Mouse (Mus musculus) thymus, adult 2 months (tissue): ENCODE results near the gene Ifitm1. TPM values are rescaled to one million over a fixed set of nuclear protein-coding genes. Genes with fewer than 3 reads are reported as not detected.

Experiments used
- DNase-seq: peaks from one replicate; pipeline ENCODE4 v3.0.0; 2021
- H3K27ac ChIP-seq: fragments of 200-500 bp; 2 replicates; pipeline ENCODE4 v1.5.1; 2012; ENCODE audit warnings: low read length, control low read depth; ENCODE audit not compliant: control insufficient read depth, insufficient read depth
- H3K27me3 ChIP-seq: fragments of 200-500 bp; 2 replicates; pipeline ENCODE4 v1.6.1; 2012; ENCODE audit warnings: mild to moderate bottlenecking, low read length, moderate library complexity, mixed read lengths; ENCODE audit not compliant: control insufficient read depth, insufficient read depth
- H3K36me3 ChIP-seq: fragments of 200-500 bp; 2 replicates; pipeline ENCODE4 v1.6.1; 2012; ENCODE audit warnings: mild to moderate bottlenecking, low read length, moderate library complexity; ENCODE audit not compliant: control insufficient read depth, insufficient read depth
- H3K4me1 ChIP-seq: fragments of 200-500 bp; replicated peaks from 2 replicates; pipeline ENCODE4 v1.6.1; 2012; ENCODE audit warnings: low read length; ENCODE audit not compliant: control insufficient read depth, insufficient read depth
- H3K4me3 ChIP-seq: fragments of 200-500 bp; 2 replicates; pipeline ENCODE4 v1.5.1; 2012; ENCODE audit warnings: mild to moderate bottlenecking, low read length, control low read depth, moderate library complexity; ENCODE audit not compliant: control insufficient read depth, insufficient read depth
- CTCF ChIP-seq: fragments of 200-500 bp; IDR thresholded peaks from 2 replicates; pipeline ENCODE4 v1.5.1; 2012; ENCODE audit warnings: mild to moderate bottlenecking, control low read depth, low read length, moderate library complexity, borderline replicate concordance; ENCODE audit not compliant: control insufficient read depth, poor library complexity, insufficient read depth; ENCODE audit errors: extremely low read depth
- POLR2A ChIP-seq: fragments of 200-500 bp; IDR thresholded peaks from 2 replicates; pipeline ENCODE4 v1.6.1; 2012; ENCODE audit warnings: mild to moderate bottlenecking, low read length, control low read depth, moderate library complexity; ENCODE audit not compliant: control insufficient read depth, poor library complexity, insufficient read depth; ENCODE audit errors: extremely low read depth
- WGBS: fragments of 180-500 bp; shearing (Covaris S2); methylation state at CpG from one replicate; pipeline ENCODE4 v1.1.7; 2018; 5-methylcytosine and 5-hydroxymethylcytosine counted together
- polyA plus RNA-seq: library from polyadenylated mRNA; depleted of rRNA; stranded (reverse); fragments of >200 nt; gene quantifications from 2 replicates; pipeline ENCODE4 v1.2.3, GENCODE M21; 2012

Ifitm1 gene
- polyA plus RNA-seq, 1 experiment = 60.9 TPM

DNA sequence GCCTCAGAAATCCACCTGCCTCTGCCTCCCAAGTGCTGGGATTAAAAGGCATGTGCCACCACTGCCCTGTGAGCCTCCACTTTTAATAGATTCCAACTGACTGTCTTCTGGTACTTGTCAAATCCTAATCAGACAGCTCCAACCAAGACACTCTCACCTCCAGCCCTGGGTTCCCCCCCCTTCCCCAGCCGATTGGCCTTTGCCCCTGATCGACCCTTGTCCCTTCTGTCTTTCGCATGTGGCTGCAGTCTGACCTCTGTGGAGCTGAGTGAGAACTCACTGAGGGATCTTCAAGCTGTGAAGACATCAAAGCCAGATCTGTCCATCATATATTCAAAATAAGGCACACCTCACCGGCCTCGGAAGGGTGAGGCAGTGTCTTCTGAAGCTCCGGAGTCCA, 39.8 kb upstream of the Ifitm1 start:
- Histone ChIP-seq H3K27ac (no peak overlapping the region), H3K4me3 (no peak overlapping the region), H3K27me3 (peaks cover 2% of the 10 kb centered on the region; the same call in 1 of the 2 replicates), H3K36me3 (no peaks in the 10 kb centered on the region), H3K4me1 (peaks cover 6% of the 10 kb centered on the region)
- no peak for TF ChIP-seq POLR2A
- no peak for TF ChIP-seq CTCF
- no peak for DNase-seq
- 97% methylated on average over 6 of the region's 6 CpGs for WGBS

GRCm38 (mm10) chr7:140938436-140938835, 28.6 kb upstream of the Ifitm1 start:
- no peak for DNase-seq
- Histone ChIP-seq H3K4me3 (no peak overlapping the region), H3K27ac (no peak overlapping the region), H3K4me1 (peaks cover 12% of the 10 kb centered on the region), H3K27me3 (no peaks in the 10 kb centered on the region), H3K36me3 (no peaks in the 10 kb centered on the region)
- 56% methylated on average over 3 of the region's 3 CpGs for WGBS
- TF ChIP-seq CTCF (no peak), POLR2A (no peak)

GRCm38 (mm10) chr7:140938896-140939295, 28.1 kb upstream of the Ifitm1 start:
- Histone ChIP-seq H3K27me3 (no peaks in the 10 kb centered on the region), H3K4me3 (no peak overlapping the region), H3K36me3 (no peaks in the 10 kb centered on the region), H3K27ac (no peak overlapping the region), H3K4me1 (peaks cover 12% of the 10 kb centered on the region)
- DNase-seq = no peak
- TF ChIP-seq CTCF = no peak
- TF ChIP-seq POLR2A = no peak
- WGBS = 91% methylated on average over 2 of the region's 2 CpGs

DNA sequence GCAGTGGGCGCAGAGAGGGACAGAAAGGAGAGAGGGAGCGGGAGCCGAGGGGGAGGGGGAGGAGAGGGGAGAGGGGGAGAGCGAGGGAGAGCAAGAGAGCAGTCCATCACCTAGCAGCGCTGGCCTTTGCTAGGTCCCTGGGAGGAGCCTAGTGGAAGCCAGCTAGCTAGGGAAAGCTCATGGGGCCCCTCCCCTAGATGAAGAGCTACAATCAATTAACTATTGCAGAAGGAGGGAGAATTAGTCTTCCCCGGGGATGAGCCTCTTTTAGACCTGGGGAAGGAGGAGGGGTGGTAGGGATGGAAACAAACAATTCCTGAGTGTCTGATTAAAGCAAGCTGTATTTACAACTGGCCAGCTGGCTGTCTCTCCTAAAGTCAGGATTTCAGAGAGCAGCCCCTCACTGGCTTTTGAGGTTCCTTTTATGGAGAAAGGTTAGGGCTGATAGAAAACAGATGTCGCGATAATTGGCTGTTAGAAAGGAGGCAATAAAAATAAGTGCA, 27.3 kb upstream of the Ifitm1 start:
- Histone ChIP-seq H3K27me3 (no peaks in the 10 kb centered on the region), H3K36me3 (no peaks in the 10 kb centered on the region), H3K4me1 (peaks cover 12% of the 10 kb centered on the region), H3K27ac (no peak overlapping the region), H3K4me3 (no peak overlapping the region)
- no peak for DNase-seq
- TF ChIP-seq POLR2A (no peak), CTCF (no peak)
- WGBS = 92% methylated on average over 8 of the region's 8 CpGs

- TF ChIP-seq POLR2A (peak; percentile 50), CTCF (peak; percentile 97)
- Histone ChIP-seq H3K27ac (peak within 1 kb of the TSS; percentile 65), H3K4me1 (peaks cover 22% of the 10 kb centered on the region), H3K36me3 (no peaks in the 10 kb centered on the region), H3K27me3 (no peaks in the 10 kb centered on the region), H3K4me3 (peak within 1 kb of the TSS; percentile 77)
- peak; percentile 81 for DNase-seq
- WGBS = 1% methylated on average over 33 of the region's 33 CpGs
These were observed 25.6 kb upstream of the Ifitm1 start, which contains the start of gene Pgghg for GRCm38 (mm10) chr7:140941222-140942051. Gene Pgghg, plus strand, starts transcription at chr7:140941391.

DNA sequence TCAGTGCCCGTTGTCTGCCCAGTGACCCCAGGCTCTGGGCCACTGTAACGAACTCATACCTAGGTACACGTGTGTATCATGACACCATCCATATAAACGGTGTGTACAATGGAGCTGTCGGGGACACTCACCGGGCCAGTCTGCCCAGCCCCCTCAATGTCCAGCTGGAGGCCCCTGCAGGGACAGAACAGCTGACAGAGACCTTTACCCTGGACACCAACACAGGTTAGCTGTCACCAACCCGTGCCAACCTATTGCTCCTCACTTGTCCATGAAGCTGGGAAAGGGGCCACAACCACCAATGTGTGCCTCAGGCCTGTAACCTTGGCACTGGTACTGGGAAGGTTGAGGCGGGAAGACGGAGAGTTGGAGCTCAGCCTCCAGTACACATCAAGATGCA, 24.7 kb upstream of the Ifitm1 start:
- no peaks in the 10 kb centered on the region for H3K27me3 ChIP-seq
- peak; percentile 18 for DNase-seq
- peak overlapping the region; percentile 77 for H3K4me3 ChIP-seq
- no peaks in the 10 kb centered on the region for H3K36me3 ChIP-seq
- TF ChIP-seq POLR2A (no peak), CTCF (no peak)
- H3K27ac ChIP-seq = peak overlapping the region; percentile 65
- H3K4me1 ChIP-seq = peaks cover 31% of the 10 kb centered on the region
- WGBS = 66% methylated on average over 9 of the region's 9 CpGs
